Mouse (Mus musculus) macrophage (primary cell): ENCODE data around the gene Plekhh2. TPM values are rescaled to one million over a fixed set of nuclear protein-coding genes. Genes with fewer than 3 reads are reported as not detected.

ENCODE experiments used
- H3K27ac ChIP-seq: fragments of 350-480 bp; formaldehyde crosslinking; 2 replicates; pipeline ENCODE4 v1.9.0; 2021
- H3K36me3 ChIP-seq: fragments of 350-480 bp; formaldehyde crosslinking; 2 replicates; pipeline ENCODE4 v1.9.0; 2021; ENCODE audit errors: inconsistent target
- H3K4me3 ChIP-seq: fragments of 350-480 bp; formaldehyde crosslinking; 2 replicates; pipeline ENCODE4 v1.9.0; 2021; ENCODE audit errors: inconsistent target
- H3K79me2 ChIP-seq: fragments of 350-480 bp; formaldehyde crosslinking; 2 replicates; pipeline ENCODE4 v1.9.0; 2021; ENCODE audit errors: inconsistent target
- WGBS: methylation state at CpG from one replicate; pipeline ENCODE4 v1.1.7; 2026; ENCODE audit warnings: inconsistent platforms; ENCODE audit not compliant: missing documents; 5-methylcytosine and 5-hydroxymethylcytosine counted together
- polyA plus RNA-seq: library from polyadenylated mRNA; stranded (reverse); fragments of 250-400 nt; gene quantifications from 3 replicates; pipeline ENCODE4 v1.2.4, GENCODE M21; 2018; ENCODE audit warnings: inconsistent platforms

Plekhh2 gene
- polyA plus RNA-seq, 1 experiment from 2014 or later, result 0.53 TPM

DNA sequence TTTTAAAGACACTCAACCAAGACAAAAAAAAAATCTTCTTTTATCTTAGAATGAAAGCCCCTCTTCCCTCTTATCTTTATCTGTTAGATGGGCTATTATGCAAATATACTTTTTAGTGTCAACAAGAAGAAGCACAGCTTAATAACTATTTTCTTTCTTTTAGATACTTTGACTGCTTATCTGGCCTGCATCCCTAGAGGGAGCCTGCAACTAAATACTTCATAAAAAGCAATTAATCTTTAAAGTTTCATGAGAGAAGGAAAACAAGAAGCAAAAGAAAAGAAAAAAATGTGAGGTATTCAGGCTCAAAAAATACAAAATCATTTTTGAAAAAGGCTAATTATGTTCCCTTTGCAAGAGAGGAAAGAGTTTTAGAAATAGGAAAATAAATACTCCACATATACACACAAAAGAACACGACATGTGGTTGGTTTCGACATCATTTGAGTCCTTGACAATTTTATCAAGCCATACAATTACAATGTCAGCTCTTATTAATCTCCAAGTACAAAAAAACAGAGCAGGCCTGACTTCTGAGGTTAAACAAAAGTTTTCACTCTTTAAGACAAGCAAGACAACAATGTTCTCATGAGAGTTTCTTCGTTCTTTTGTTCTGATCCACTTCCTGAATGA is 13.6 kb upstream of the Plekhh2 start:
- no peak overlapping the region for H3K27ac ChIP-seq
- WGBS, result 77% methylated on average over 3 of the region's 3 CpGs
- no peaks in the 10 kb centered on the region for H3K79me2 ChIP-seq
- H3K36me3 ChIP-seq, result no peaks in the 10 kb centered on the region
- no peak overlapping the region for H3K4me3 ChIP-seq

DNA sequence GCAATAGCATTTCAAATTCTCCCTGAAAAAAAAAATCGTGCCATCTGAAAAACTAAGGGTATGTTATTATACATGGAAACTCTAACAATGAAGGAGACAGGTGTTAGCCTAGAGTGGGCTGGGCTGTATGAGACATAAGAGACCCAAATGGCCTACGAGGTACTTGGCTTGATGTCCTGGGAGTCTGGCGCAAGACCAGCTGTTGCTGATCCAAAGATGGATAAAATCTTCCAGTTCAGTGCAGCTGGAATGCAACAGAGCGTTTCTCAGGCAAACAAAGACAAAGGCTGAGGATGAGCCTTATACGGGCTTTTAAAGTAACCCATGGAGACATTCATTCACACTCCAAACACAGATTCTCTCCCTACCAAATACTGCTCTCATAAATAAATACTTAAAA is 13.1 kb upstream of the Plekhh2 start:
- no peaks in the 10 kb centered on the region for H3K36me3 ChIP-seq
- no peak overlapping the region for H3K4me3 ChIP-seq
- 93% methylated on average over 5 of the region's 5 CpGs for WGBS
- H3K27ac ChIP-seq, result no peak overlapping the region
- H3K79me2 ChIP-seq, result no peaks in the 10 kb centered on the region

DNA sequence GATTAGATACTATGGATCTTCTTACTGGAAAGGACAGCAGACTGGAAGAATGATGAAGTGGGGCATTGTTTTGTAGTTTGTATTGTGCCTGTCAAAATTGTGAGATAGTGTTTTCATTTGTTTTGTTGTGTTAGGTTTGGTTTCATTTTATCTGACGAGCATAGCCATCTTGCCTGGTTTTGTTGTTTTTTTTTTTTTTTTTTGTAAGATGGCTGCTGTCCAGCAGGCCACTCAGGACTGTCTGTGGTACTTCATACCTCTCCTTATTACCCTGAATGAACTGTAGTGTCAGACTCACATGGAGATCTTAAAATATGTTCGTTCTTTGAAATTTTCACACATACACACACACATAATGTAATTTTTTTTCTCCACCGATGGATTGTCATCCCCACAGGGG is 9.4 kb upstream of the Plekhh2 start:
- WGBS, result 93% methylated on average over 3 of the region's 3 CpGs
- Histone ChIP-seq H3K4me3 (no peak overlapping the region), H3K36me3 (no peaks in the 10 kb centered on the region), H3K27ac (no peak overlapping the region), H3K79me2 (no peaks in the 10 kb centered on the region)

DNA sequence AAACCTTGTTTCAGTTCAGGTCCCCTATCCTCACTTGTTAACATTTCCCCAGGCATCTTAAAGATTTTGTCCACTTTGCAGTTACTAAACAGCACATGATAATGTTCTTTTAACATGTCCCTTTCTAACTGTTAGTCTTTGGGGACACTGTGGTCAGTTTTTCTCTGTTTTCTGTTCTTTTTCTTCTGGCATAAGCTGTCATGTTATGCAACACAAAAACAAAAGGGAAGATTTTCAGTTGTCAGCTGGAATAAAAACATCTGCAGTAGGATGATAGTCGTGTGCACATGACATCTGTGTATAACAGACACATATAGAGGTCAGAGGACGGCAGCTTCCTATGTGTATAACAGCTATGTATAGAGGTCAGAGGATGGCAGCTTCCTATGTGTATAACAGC is 5.8 kb upstream of the Plekhh2 start:
- H3K4me3 ChIP-seq, result no peak overlapping the region
- no peak overlapping the region for H3K27ac ChIP-seq
- 78% methylated on average over 2 of the region's 2 CpGs for WGBS
- no peaks in the 10 kb centered on the region for H3K79me2 ChIP-seq
- no peaks in the 10 kb centered on the region for H3K36me3 ChIP-seq

DNA sequence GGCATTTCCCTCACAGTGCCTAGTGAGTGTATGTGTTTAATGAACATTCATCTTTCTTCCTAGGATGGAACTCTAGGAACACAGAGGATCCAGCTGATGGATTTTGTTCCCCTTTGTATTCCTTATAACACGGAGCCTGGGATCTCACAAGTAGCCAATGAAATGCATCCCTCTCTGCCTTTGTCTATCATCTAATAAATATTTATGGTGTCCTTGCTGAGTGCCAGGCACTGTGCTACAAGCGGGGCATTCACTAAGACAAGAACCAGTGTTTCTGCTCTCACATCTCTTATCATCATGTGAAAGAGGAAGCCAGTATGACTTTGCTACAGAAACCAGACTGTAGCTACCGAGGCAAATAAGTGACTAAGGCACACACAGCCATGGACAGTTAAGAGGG is 3.0 kb upstream of the Plekhh2 start:
- 32% methylated on average over 3 of the region's 3 CpGs for WGBS
- no peaks in the 10 kb centered on the region for H3K36me3 ChIP-seq
- H3K27ac ChIP-seq, result no peak overlapping the region
- no peak overlapping the region for H3K4me3 ChIP-seq
- no peaks in the 10 kb centered on the region for H3K79me2 ChIP-seq

- WGBS, result 94% methylated on average over 4 of the region's 4 CpGs
- no peaks in the 10 kb centered on the region for H3K36me3 ChIP-seq
- no peak overlapping the region for H3K27ac ChIP-seq
- no peaks in the 10 kb centered on the region for H3K79me2 ChIP-seq
- H3K4me3 ChIP-seq, result no peak overlapping the region
These were observed 2.5 kb upstream of the Plekhh2 start for GRCm38 (mm10) chr17:84509176-84509575.

DNA sequence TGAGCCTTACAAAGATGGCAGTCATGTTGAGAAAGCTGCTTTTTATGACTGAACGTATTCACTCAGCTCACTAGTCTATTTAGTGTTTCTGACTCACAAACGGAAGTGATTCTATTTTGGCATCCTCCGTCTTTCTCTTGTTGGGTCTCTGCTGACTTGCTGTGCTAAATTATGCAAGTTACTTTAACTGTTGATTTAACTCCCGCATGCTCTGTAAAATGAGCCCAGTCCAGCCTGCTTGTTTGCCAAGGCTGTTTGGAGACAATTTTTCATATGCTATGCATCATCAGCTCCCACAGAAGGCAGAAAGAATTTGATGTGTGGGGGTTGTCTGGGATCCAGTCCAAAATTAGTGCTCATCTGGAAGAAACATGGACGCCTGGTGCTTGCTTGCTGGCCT is 1.3 kb upstream of the Plekhh2 start:
- no peaks in the 10 kb centered on the region for H3K36me3 ChIP-seq
- 59% methylated on average over 5 of the region's 5 CpGs for WGBS
- H3K27ac ChIP-seq, result peak overlapping the region; percentile 10; the same call in 1 of the 2 replicates
- H3K79me2 ChIP-seq, result no peaks in the 10 kb centered on the region
- no peak overlapping the region for H3K4me3 ChIP-seq

DNA sequence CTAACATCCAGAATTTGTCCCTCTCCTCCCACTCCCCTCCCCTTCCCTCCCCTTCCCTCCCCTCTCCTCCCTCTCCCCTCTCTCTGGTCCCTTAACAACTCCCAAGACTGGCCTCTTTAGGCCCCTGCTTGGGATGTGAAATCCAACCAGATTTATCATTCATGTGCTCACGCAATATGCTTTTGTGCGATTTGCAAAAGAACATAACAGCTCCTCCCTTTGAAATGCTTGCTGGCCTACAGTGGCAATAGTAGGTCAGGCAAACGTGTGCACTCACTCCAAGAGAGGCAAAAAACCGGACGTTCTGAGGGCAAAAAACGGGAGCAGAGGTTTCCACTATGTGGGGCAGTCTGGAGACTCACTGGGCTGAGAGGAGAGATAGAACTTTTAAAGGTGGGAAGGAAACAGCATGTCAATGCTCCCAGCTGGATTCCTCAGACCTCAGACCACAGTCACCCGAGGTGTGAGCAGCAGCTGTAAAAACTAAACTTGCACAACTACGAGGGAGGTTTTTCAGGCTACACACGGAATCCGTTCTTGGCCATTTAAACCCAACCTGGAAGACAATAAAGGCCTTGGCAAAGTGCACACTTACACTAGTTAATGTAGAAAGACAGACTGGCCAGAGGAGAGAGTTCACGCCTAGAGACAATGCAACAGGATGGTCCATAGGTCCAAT is 595 bp upstream of the Plekhh2 start:
- 72% methylated on average over 11 of the region's 11 CpGs for WGBS
- Histone ChIP-seq H3K27ac (no peak overlapping the region), H3K79me2 (no peaks in the 10 kb centered on the region), H3K4me3 (no peak overlapping the region), H3K36me3 (no peaks in the 10 kb centered on the region)

DNA sequence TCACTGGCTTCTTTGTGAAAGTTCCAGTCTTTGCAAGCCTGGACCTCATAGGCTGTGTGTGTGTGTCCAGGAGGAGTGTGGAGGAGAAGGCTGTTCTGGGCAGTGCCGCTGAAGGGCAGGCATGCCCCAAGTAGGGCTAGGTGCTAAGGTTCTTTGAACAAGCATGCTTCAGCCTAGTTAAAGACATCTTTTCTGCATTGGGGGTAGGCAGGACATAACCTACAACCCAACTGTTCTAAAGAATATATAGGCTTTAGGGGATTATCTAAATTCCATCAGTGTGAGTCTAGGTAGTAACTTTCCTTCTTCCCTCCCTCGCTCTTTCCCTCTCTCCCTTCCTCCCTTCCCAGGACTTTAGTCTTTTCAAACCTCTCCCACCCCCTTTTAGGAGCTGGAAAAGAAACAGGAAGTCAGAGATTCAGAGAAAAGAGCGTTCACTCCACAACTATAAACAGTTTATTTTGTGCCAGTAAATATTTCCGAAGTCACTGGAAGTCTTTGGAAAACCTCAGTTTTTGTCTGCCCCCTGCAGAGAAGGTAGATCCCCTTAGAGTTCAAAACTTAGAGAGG is 906 bp downstream of the Plekhh2 start:
- Histone ChIP-seq H3K27ac (no peak overlapping the region), H3K36me3 (no peaks in the 10 kb centered on the region), H3K79me2 (no peaks in the 10 kb centered on the region), H3K4me3 (peak overlapping the region; percentile 13; the same call in 1 of the 2 replicates)
- WGBS, result 7% methylated on average over 3 of the region's 4 CpGs

DNA sequence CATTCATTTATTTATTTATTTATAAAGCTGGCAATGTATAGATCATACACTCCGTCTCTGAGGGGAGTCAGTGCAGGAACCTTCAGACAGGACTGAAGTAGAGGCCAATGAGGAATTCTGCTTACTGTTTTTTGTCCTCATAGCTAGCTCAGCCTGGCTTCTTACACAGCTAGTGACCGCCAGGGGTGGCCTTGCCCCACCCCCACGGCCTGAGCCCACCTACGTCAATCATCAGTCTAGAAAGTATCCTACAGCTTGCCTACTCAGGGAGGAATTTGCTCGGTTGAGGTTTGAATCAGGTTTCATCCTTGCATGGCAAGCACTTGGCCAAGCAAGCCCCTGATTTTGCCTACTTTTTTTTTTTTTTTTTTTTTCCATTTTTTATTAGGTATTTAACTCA is 4.2 kb downstream of the Plekhh2 start:
- H3K27ac ChIP-seq, result no peak overlapping the region
- H3K36me3 ChIP-seq, result no peaks in the 10 kb centered on the region
- no peaks in the 10 kb centered on the region for H3K79me2 ChIP-seq
- no peak overlapping the region for H3K4me3 ChIP-seq
- 84% methylated on average over 5 of the region's 5 CpGs for WGBS

DNA sequence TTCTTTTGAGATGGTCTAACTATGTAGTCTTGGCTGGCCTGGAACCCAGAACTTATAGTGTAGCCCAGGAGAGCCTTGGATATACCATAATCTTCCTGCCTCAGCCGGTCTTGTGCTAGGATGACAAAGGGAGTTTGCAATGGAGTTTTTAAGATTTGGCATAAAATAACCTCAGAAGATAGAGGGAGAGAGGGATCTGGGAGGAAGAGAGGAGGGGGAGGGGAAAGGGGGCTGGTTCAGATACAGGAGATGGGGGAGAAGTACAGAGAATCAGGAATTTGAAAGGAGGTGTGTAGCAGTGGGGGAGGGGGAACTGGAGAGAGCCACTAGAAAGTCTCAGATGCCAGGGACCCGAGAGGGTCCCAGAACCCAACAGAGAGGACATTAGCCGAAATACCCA is 7.7 kb downstream of the Plekhh2 start:
- Histone ChIP-seq H3K27ac (no peak overlapping the region), H3K4me3 (no peak overlapping the region)
- WGBS, result 93% methylated on average over 3 of the region's 3 CpGs

DNA sequence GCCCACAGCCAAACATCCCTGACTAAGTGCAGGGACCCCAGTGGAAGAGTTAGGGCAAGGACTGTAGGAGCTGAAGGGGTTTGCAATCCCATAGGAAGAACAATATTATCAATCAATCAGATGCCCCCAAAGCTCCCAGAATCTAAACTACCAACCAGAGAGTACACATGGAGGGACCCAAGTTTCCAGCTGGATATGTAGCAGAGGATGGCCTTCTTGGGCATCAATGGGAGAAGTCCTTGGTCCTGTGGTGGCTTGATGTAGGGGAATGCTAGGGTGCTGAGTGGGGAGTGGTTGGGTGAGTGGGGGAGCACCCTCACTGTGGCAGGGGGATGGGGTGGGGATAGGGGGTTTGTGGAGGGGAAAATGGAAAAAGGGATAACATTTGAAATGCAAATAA is 8.4 kb downstream of the Plekhh2 start:
- Histone ChIP-seq H3K4me3 (no peak overlapping the region), H3K36me3 (no peaks in the 10 kb centered on the region), H3K79me2 (no peaks in the 10 kb centered on the region), H3K27ac (no peak overlapping the region)

More for the DNA sequence above, 7.7 kb downstream of the Plekhh2 start:
- Histone ChIP-seq H3K79me2 (no peaks in the 10 kb centered on the region), H3K36me3 (no peaks in the 10 kb centered on the region)

- Histone ChIP-seq H3K36me3 (no peaks in the 10 kb centered on the region), H3K79me2 (no peaks in the 10 kb centered on the region), H3K27ac (no peak overlapping the region), H3K4me3 (no peak overlapping the region)
- 93% methylated on average over 4 of the region's 4 CpGs for WGBS
These were observed 17.7 kb downstream of the Plekhh2 start for GRCm38 (mm10) chr17:84529356-84529755.

DNA sequence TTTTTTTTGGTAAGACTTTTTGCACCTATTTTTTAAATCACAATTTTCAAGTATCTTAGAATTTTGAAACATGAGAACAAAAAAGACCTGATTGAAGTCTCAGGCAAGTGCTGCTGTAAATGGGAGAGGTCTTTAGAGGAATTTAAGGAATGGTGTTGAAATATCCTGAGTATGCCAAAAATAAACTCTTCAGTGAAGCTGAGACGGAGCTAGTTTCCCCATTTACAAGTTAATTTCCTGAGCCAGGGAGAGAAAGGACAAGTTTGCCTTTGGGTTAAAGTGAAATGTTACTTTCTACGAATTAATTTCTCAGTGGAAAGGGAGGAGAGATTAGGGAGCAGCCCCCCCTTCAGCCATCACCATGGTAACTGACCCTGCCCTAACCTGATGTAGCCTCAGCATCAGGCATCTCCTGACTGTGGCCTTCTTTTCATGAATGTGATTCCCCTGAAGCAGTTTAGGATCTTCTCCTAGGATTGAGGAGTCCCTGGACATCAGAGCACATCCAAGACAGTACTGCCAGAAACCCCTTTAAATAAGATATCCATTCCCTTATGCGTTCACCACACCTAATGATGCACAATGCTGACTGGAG is 18.6 kb downstream of the Plekhh2 start:
- H3K79me2 ChIP-seq, result no peaks in the 10 kb centered on the region
- 36% methylated on average over 3 of the region's 3 CpGs for WGBS
- H3K36me3 ChIP-seq, result no peaks in the 10 kb centered on the region
- no peak overlapping the region for H3K27ac ChIP-seq
- H3K4me3 ChIP-seq, result no peak overlapping the region

DNA sequence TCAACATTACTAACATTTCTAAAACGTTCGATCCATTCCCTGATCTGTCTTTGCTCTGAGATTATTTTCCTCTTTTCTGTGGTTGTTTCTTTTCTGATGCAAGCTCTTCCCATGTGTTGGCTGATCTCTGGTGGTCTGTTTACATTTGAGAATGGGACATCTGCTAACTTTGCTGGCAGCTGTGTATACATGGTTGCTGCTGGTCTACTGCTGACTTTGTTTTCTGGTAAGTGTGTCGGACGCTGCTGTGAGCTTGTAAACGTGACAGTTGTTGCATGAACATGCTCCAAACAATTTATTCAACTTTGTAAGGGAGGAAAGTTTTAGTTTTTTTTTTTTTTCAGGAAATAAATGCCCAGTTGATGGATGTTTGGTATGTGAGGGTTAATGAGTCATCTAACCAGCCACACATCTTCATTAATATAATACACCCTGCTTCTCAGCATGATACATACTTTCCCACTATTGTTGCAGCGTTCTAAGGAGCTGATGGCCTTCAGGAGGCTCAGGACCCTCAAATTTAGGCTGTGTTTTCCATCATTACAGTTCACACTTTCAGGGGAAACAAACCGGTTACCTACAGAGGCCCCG is 21.3 kb downstream of the Plekhh2 start:
- H3K36me3 ChIP-seq, result no peaks in the 10 kb centered on the region
- H3K79me2 ChIP-seq, result no peaks in the 10 kb centered on the region
- no peak overlapping the region for H3K27ac ChIP-seq
- 84% methylated on average over 8 of the region's 8 CpGs for WGBS
- no peak overlapping the region for H3K4me3 ChIP-seq
